Mouse (Mus musculus): ENCODE data around the gene Tomt. TPM values are rescaled to one million over a fixed set of nuclear protein-coding genes. Genes with fewer than 3 reads are reported as not detected.

Tomt gene
- total RNA-seq, 1 experiment = 1.9 TPM

DNA sequence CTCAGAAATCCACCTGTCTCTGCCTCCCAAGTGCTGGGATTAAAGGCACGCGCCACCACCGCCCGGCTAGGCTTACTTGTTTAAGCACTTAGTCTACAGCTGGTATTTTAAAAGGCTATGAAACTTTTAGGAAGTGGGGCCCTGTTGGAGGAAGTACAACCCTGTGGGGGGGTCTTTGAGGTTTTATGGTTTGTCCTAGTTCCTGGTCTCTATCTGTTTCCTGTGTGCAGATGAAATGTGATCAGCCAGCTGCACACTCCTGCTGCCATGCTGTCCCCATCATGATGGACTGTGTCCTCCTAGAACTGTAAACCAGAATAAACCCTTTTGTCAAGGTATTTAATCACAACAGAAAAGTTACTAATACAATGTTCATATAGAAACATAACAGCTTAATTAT lies 22.0 kb downstream of the Tomt start:
- Histone ChIP-seq H3K27ac (ENCODE audit: insufficient read depth, low read depth, low read length, poor library complexity, severe bottlenecking) (no peak overlapping the region), H3K4me3 (ENCODE audit: insufficient read depth in 1 of 2, low read depth in 1 of 2, low read length in 2 of 2, poor library complexity in 1 of 2, severe bottlenecking in 1 of 2) (no peak overlapping the region), H3K4me1 (ENCODE audit: control insufficient read depth in 2 of 2, insufficient read depth in 2 of 2, low read length in 2 of 2, poor library complexity in 1 of 2) (peaks cover 0 to 5% of the 10 kb centered on the region in 2 experiments; a peak in 1 of 4 replicates), H3K9me3 (ENCODE audit: control insufficient read depth, insufficient read depth, low read depth, low read length) (no peaks in the 10 kb centered on the region), H3K9ac (ENCODE audit: insufficient read depth, low read depth, low read length, poor library complexity, severe bottlenecking) (no peak overlapping the region), H3K36me3 (ENCODE audit: control insufficient read depth, insufficient read depth, low read length, poor library complexity, severe bottlenecking) (no peaks in the 10 kb centered on the region)
- TF ChIP-seq ZC3H11A (IDR thresholded peaks at IDR 0.05; ENCODE audit: borderline replicate concordance, low read depth, low read length) (no peak), MAFK (IDR thresholded peaks at IDR 0.05; ENCODE audit: insufficient read depth, low read depth, low read length) (no peak), HCFC1 (IDR thresholded peaks at IDR 0.05; ENCODE audit: borderline replicate concordance, insufficient read depth, low read length) (no peak), CHD2 (IDR thresholded peaks at IDR 0.05; ENCODE audit: low read depth, low read length) (no peak), ZNF384 (IDR thresholded peaks at IDR 0.05; ENCODE audit: low read depth, low read length) (no peak)
- in situ Hi-C loops (cut with MboI; ENCODE audit: low sequenced_read_pairs in 2 of 2, unreplicated experiment in 2 of 2) = no loop called here
- DNase-seq (ENCODE audit: low read depth, low spot score) = no peak

DNA sequence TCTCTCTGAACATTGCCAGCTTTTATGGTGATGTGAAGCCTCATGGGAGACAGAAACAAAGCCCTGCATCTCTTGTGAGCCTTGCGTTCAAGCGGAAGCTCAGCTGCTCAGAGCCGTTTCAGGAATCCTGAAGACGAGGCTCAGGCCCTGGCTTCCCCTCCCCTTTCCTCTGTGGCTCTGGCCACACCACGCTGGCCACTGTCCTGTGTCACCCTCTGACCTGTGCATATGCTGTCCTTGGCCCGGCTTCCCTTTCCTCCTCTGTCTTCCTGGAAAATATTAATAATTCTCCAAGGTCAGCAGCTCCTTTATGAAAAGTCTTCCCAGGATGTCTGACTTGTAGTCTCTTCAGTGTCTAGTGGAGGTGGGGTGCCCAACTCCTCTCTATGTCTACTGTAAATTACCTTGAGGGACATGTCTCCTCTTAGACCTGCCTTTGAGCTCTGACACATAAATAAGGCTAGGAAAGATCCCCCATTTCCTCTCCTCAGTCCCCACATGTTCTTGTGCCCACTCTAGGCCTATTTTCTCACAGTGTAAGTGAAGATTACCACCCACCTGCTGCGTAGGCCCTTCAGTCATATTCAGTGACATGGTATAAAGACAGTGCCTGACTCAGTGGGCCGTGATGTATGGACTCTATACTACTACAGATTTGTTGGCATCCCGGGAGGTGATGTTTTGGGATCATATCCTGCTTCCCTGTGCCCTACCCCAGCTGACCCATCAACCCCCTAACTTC lies 23.6 kb downstream of the Tomt start:
- in situ Hi-C loops (cut with MboI; ENCODE audit: low sequenced_read_pairs in 2 of 2, unreplicated experiment in 2 of 2) = no loop called here
- no peak overlapping the region for H3K9ac ChIP-seq (ENCODE audit: insufficient read depth, low read depth, low read length, poor library complexity, severe bottlenecking)
- peaks cover 0 to 5% of the 10 kb centered on the region in 2 experiments; a peak in 1 of 4 replicates for H3K4me1 ChIP-seq (ENCODE audit: control insufficient read depth in 2 of 2, insufficient read depth in 2 of 2, low read length in 2 of 2, poor library complexity in 1 of 2)
- H3K4me3 ChIP-seq (ENCODE audit: insufficient read depth in 1 of 2, low read depth in 1 of 2, low read length in 2 of 2, poor library complexity in 1 of 2, severe bottlenecking in 1 of 2) = no peak overlapping the region
- no peak overlapping the region for H3K27ac ChIP-seq (ENCODE audit: insufficient read depth, low read depth, low read length, poor library complexity, severe bottlenecking)
- H3K36me3 ChIP-seq (ENCODE audit: control insufficient read depth, insufficient read depth, low read length, poor library complexity, severe bottlenecking) = no peaks in the 10 kb centered on the region
- no peak for DNase-seq (ENCODE audit: low read depth, low spot score)
- H3K9me3 ChIP-seq (ENCODE audit: control insufficient read depth, insufficient read depth, low read depth, low read length) = no peaks in the 10 kb centered on the region
- TF ChIP-seq ZC3H11A (IDR thresholded peaks at IDR 0.05; ENCODE audit: borderline replicate concordance, low read depth, low read length) = no peak
- no peak for TF ChIP-seq HCFC1 (IDR thresholded peaks at IDR 0.05; ENCODE audit: borderline replicate concordance, insufficient read depth, low read length)
- no peak for TF ChIP-seq MAFK (IDR thresholded peaks at IDR 0.05; ENCODE audit: insufficient read depth, low read depth, low read length)
- no peak for TF ChIP-seq CHD2 (IDR thresholded peaks at IDR 0.05; ENCODE audit: low read depth, low read length)
- no peak for TF ChIP-seq ZNF384 (IDR thresholded peaks at IDR 0.05; ENCODE audit: low read depth, low read length)

- H3K27ac ChIP-seq (ENCODE audit: insufficient read depth, low read depth, low read length, poor library complexity, severe bottlenecking) = no peak overlapping the region
- in situ Hi-C loops (cut with MboI; ENCODE audit: low sequenced_read_pairs in 2 of 2, unreplicated experiment in 2 of 2) = no loop called here
- no peak overlapping the region for H3K4me3 ChIP-seq (ENCODE audit: insufficient read depth in 1 of 2, low read depth in 1 of 2, low read length in 2 of 2, poor library complexity in 1 of 2, severe bottlenecking in 1 of 2)
- no peak overlapping the region for H3K9ac ChIP-seq (ENCODE audit: insufficient read depth, low read depth, low read length, poor library complexity, severe bottlenecking)
- H3K36me3 ChIP-seq (ENCODE audit: control insufficient read depth, insufficient read depth, low read length, poor library complexity, severe bottlenecking) = no peaks in the 10 kb centered on the region
- TF ChIP-seq ZC3H11A (IDR thresholded peaks at IDR 0.05; ENCODE audit: borderline replicate concordance, low read depth, low read length) (no peak), HCFC1 (IDR thresholded peaks at IDR 0.05; ENCODE audit: borderline replicate concordance, insufficient read depth, low read length) (no peak), ZNF384 (IDR thresholded peaks at IDR 0.05; ENCODE audit: low read depth, low read length) (no peak), CHD2 (IDR thresholded peaks at IDR 0.05; ENCODE audit: low read depth, low read length) (no peak), MAFK (IDR thresholded peaks at IDR 0.05; ENCODE audit: insufficient read depth, low read depth, low read length) (no peak)
- DNase-seq (ENCODE audit: low read depth, low spot score) = no peak
- no peaks in the 10 kb centered on the region for H3K9me3 ChIP-seq (ENCODE audit: control insufficient read depth, insufficient read depth, low read depth, low read length)
- peaks cover 0 to 3% of the 10 kb centered on the region in 2 experiments; a peak in 1 of 4 replicates for H3K4me1 ChIP-seq (ENCODE audit: control insufficient read depth in 2 of 2, insufficient read depth in 2 of 2, low read length in 2 of 2, poor library complexity in 1 of 2)
Observed at GRCm38 (mm10) chr7:101880855-101881254, 25.3 kb downstream of the Tomt start.

- H3K9me3 ChIP-seq (ENCODE audit: control insufficient read depth, insufficient read depth, low read depth, low read length) = no peaks in the 10 kb centered on the region
- no peak for DNase-seq (ENCODE audit: low read depth, low spot score)
- no peak for TF ChIP-seq HCFC1 (IDR thresholded peaks at IDR 0.05; ENCODE audit: borderline replicate concordance, insufficient read depth, low read length)
- TF ChIP-seq CHD2 (IDR thresholded peaks at IDR 0.05; ENCODE audit: low read depth, low read length) = no peak
- TF ChIP-seq ZNF384 (IDR thresholded peaks at IDR 0.05; ENCODE audit: low read depth, low read length) = no peak
- TF ChIP-seq MAFK (IDR thresholded peaks at IDR 0.05; ENCODE audit: insufficient read depth, low read depth, low read length) = no peak
- TF ChIP-seq ZC3H11A (IDR thresholded peaks at IDR 0.05; ENCODE audit: borderline replicate concordance, low read depth, low read length) = no peak
- H3K4me1 ChIP-seq (ENCODE audit: control insufficient read depth in 2 of 2, insufficient read depth in 2 of 2, low read length in 2 of 2, poor library complexity in 1 of 2) = peaks cover 0 to 4% of the 10 kb centered on the region in 2 experiments; a peak in 1 of 4 replicates
- H3K4me3 ChIP-seq (ENCODE audit: insufficient read depth in 1 of 2, low read depth in 1 of 2, low read length in 2 of 2, poor library complexity in 1 of 2, severe bottlenecking in 1 of 2) = no peak overlapping the region
- H3K9ac ChIP-seq (ENCODE audit: insufficient read depth, low read depth, low read length, poor library complexity, severe bottlenecking) = no peak overlapping the region
- H3K27ac ChIP-seq (ENCODE audit: insufficient read depth, low read depth, low read length, poor library complexity, severe bottlenecking) = no peak overlapping the region
- H3K36me3 ChIP-seq (ENCODE audit: control insufficient read depth, insufficient read depth, low read length, poor library complexity, severe bottlenecking) = no peaks in the 10 kb centered on the region
- in situ Hi-C loops (cut with MboI; ENCODE audit: low sequenced_read_pairs in 2 of 2, unreplicated experiment in 2 of 2) = no loop called here
Observed at GRCm38 (mm10) chr7:101875978-101876377, 30.2 kb downstream of the Tomt start.
